Mouse (Mus musculus): ENCODE measurements around the gene Olfr272. TPM values are rescaled to one million over a fixed set of nuclear protein-coding genes. Genes with fewer than 3 reads are reported as not detected.

The Olfr272 gene
- polyA plus RNA-seq (2012; ENCODE audit: insufficient read depth, insufficient read length, low replicate concordance, missing spikeins) = not detected in 2 replicates

DNA sequence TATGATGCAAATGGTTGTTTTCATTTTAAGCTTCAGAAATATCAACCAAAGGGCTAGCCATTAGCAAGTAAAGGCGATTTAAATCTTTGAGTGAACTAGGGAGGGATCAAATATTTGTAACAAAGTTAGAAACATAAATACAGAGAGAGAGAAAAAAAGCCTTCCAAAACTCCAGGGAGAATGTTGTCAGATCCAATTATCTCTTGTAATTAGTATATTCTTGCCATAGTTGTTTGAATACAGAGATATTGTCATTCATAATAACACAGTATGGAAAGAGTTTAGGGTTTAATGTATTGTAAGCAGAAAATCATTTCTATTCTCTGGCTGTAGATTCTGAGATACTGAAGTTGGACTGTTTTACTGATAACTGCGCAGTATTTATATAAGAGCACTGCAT lies at the start of gene Olfr272:
Gene Olfr272, minus strand, starts transcription at position 101 of the 400 bp plus-strand sequence.
- TF ChIP-seq CTCF (IDR thresholded peaks at IDR 0.05; ENCODE audit: insufficient read depth, low read depth, low read length) (no peak), POLR2A (IDR thresholded peaks at IDR 0.05; ENCODE audit: insufficient read depth, low read depth, low read length) (no peak)
- no peak within 1 kb of the TSS for H3K4me3 ChIP-seq (ENCODE audit: insufficient read depth, low read depth, low read length)
- H3K27ac ChIP-seq (ENCODE audit: insufficient read depth, low read depth, low read length) = no peak within 1 kb of the TSS
- H3K4me1 ChIP-seq (ENCODE audit: control insufficient read depth, insufficient read depth, low read length) = no peaks in the 10 kb centered on the region
- 90% methylated on average over 2 of the region's 2 CpGs for WGBS

DNA sequence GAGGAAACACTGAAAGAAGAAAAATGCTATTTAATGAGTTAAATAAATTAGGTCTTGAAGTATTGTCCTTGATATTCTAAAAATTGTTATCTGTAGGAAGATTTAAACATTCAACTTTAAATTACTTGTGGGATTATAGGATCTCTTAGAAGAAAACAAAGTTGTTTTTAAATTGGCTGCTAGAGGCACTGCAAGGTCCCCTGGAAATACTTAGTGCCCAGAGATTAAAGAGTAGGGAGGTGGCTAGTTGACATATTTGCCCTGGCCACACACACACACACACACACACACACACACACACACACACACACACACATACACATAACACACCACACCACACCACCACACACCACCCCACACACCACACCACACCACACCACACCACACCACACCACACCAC lies 45.3 kb upstream of the Olfr272 start, which contains the start of gene Olfr270:
Gene Olfr270, plus strand, starts transcription at position 301 of the 400 bp plus-strand sequence.
- H3K4me1 ChIP-seq (ENCODE audit: control insufficient read depth, insufficient read depth, low read length) = no peaks in the 10 kb centered on the region
- TF ChIP-seq CTCF (IDR thresholded peaks at IDR 0.05; ENCODE audit: insufficient read depth, low read depth, low read length) = no peak
- TF ChIP-seq POLR2A (IDR thresholded peaks at IDR 0.05; ENCODE audit: insufficient read depth, low read depth, low read length) = no peak
- no peak within 1 kb of the TSS for H3K27ac ChIP-seq (ENCODE audit: insufficient read depth, low read depth, low read length)
- no peak within 1 kb of the TSS for H3K4me3 ChIP-seq (ENCODE audit: insufficient read depth, low read depth, low read length)

DNA sequence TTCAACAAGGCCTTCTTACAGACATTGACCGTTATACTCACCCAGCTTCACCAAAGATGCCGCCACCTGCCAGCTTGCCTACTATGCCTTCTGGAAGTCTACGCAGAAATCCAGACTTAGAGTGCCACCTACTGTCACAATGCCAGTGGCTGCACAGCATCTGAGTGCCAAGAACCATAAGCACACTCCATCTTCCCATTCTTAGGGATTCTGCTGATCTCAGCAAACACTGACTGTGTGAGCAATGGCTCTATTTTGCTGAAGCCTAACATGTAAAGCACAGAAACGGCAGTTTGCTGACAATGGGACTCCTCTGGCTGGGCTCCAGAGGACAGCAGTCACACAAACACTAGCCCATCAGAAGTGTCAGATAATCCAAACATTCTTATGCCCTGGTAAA lies 39.7 kb upstream of the Olfr272 start:
- Histone ChIP-seq H3K27ac (ENCODE audit: insufficient read depth, low read depth, low read length) (no peak overlapping the region), H3K4me1 (ENCODE audit: control insufficient read depth, insufficient read depth, low read length) (no peaks in the 10 kb centered on the region), H3K4me3 (ENCODE audit: insufficient read depth, low read depth, low read length) (no peak overlapping the region)
- no peak for TF ChIP-seq CTCF (IDR thresholded peaks at IDR 0.05; ENCODE audit: insufficient read depth, low read depth, low read length)
- no peak for TF ChIP-seq POLR2A (IDR thresholded peaks at IDR 0.05; ENCODE audit: insufficient read depth, low read depth, low read length)
- 26% methylated on average over 4 of the region's 4 CpGs for whole genome bisulfite sequencing

DNA sequence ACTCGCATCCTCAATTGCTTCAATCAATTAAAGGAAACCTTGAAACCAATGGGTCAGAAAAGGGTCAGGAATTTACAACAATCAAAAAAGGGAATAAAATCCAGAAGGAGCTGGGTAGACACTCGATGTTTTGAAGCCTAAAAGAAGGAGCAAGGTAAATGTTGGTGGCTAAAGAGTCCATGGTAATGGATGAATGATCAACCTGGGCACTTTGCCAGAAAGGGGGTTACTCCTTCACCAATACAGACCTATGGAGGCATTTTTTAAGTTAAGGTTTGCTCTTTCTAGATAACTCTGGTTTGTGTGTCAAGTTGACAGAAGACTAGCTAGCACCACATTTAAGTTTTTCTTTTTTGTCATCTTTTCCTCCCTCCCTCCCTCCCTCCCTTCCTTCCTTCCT lies 30.0 kb upstream of the Olfr272 start:
- 91% methylated on average over 2 of the region's 2 CpGs for WGBS
- Histone ChIP-seq H3K27ac (ENCODE audit: insufficient read depth, low read depth, low read length) (no peak overlapping the region), H3K4me3 (ENCODE audit: insufficient read depth, low read depth, low read length) (no peak overlapping the region), H3K4me1 (ENCODE audit: control insufficient read depth, insufficient read depth, low read length) (no peaks in the 10 kb centered on the region)
- no peak for TF ChIP-seq CTCF (IDR thresholded peaks at IDR 0.05; ENCODE audit: insufficient read depth, low read depth, low read length)
- no peak for TF ChIP-seq POLR2A (IDR thresholded peaks at IDR 0.05; ENCODE audit: insufficient read depth, low read depth, low read length)

DNA sequence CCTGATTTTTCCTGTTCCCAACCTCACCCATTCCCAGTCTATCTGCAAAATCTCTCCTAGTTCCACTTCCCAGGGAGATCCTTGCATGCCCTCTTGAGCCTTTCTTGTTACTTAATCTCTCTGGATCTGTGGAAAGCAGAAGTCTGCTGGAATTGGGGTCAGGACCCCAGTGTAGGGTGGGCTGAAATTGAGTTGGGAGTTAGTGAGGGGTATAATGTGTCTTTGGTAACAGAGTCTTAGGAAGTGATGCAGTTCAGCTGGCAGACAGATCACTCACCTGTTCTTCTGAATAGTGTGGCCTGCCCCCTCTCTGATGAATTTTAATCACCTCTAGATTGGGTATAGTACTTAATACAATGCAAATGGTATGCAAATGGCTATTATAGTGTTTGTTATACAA lies 27.7 kb upstream of the Olfr272 start:
- no peak overlapping the region for H3K27ac ChIP-seq (ENCODE audit: insufficient read depth, low read depth, low read length)
- TF ChIP-seq CTCF (IDR thresholded peaks at IDR 0.05; ENCODE audit: insufficient read depth, low read depth, low read length) (no peak), POLR2A (IDR thresholded peaks at IDR 0.05; ENCODE audit: insufficient read depth, low read depth, low read length) (no peak)
- no peaks in the 10 kb centered on the region for H3K4me1 ChIP-seq (ENCODE audit: control insufficient read depth, insufficient read depth, low read length)
- no peak overlapping the region for H3K4me3 ChIP-seq (ENCODE audit: insufficient read depth, low read depth, low read length)

DNA sequence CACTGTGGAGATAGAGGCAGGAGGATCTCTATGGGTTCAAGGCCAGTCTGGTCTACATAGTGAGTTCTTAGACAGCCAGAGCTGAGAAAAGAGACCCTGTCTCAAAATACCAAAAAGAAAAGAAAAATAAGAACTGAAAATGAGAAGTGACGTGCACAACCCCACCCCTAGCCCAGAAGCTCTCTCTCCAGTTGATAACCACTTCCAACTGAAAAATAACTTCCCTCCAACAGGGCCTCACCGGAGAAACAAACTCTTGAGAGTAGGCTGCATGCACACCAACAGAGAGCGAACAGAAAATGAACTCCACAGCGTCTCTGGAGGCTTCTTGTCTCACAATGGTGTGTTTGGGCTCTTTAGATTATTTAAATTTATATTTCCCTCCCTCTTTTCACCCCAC lies 11.5 kb upstream of the Olfr272 start:
- TF ChIP-seq CTCF (IDR thresholded peaks at IDR 0.05; ENCODE audit: insufficient read depth, low read depth, low read length) (no peak), POLR2A (IDR thresholded peaks at IDR 0.05; ENCODE audit: insufficient read depth, low read depth, low read length) (no peak)
- Histone ChIP-seq H3K4me3 (ENCODE audit: insufficient read depth, low read depth, low read length) (no peak overlapping the region), H3K27ac (ENCODE audit: insufficient read depth, low read depth, low read length) (no peak overlapping the region), H3K4me1 (ENCODE audit: control insufficient read depth, insufficient read depth, low read length) (no peaks in the 10 kb centered on the region)
- 92% methylated on average over 4 of the region's 4 CpGs for WGBS

DNA sequence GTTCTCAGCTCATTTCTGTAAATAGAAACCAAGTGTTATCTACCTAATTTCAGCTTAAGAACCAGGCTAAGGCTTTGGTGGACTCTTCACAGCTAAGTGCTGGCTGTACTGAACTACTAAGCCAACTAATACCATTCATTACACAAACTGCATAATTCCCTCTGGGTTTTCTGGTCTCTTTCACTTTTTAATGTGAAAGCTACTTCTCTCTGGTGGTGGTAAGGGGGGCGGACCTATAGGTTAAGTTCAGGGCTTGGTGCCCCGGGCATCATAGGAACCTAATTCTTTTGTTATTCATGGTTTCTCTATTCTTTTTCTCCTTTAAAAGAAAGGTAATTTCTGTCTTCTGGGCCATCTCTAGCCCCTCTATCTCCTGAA lies 1.7 kb downstream of the Olfr272 start:
- Histone ChIP-seq H3K4me1 (ENCODE audit: control insufficient read depth, insufficient read depth, low read length) (no peaks in the 10 kb centered on the region), H3K4me3 (ENCODE audit: insufficient read depth, low read depth, low read length) (no peak overlapping the region), H3K27ac (ENCODE audit: insufficient read depth, low read depth, low read length) (no peak overlapping the region)
- 90% methylated on average over 2 of the region's 2 CpGs for WGBS
- TF ChIP-seq POLR2A (IDR thresholded peaks at IDR 0.05; ENCODE audit: insufficient read depth, low read depth, low read length) = no peak
- no peak for TF ChIP-seq CTCF (IDR thresholded peaks at IDR 0.05; ENCODE audit: insufficient read depth, low read depth, low read length)

DNA sequence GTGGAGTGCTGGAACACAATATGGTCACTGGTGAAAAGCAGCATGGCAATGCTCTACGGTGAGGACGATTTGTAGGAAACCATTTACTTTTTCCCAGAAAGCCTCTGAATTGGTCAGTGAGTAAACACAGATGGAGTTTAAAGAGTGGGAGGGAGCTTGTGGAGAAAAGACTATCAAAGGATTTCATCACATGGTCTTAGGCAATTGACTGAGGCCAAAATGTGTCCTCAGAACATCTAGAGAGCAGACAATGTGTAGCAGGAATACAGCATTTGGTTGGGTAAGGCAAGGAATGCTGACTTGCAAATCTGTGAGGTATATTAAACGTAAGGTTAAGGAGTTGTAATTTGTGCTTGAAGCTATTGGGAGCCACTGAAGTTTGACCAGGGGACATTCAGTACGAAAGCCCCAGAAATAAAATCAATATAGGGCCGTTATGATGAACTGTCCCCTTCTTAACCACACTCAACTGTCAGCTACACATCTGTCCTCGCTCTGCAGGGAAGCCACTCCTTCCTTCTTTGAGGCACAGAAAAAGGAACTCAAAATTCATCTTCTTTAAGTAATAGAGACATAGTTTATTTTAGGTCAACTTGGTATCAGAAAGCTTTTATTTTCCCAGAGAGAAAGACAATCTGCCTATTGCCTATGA lies 2.2 kb downstream of the Olfr272 start:
- Histone ChIP-seq H3K4me1 (ENCODE audit: control insufficient read depth, insufficient read depth, low read length) (no peaks in the 10 kb centered on the region), H3K27ac (ENCODE audit: insufficient read depth, low read depth, low read length) (no peak overlapping the region), H3K4me3 (ENCODE audit: insufficient read depth, low read depth, low read length) (no peak overlapping the region)
- TF ChIP-seq POLR2A (IDR thresholded peaks at IDR 0.05; ENCODE audit: insufficient read depth, low read depth, low read length) = no peak
- TF ChIP-seq CTCF (IDR thresholded peaks at IDR 0.05; ENCODE audit: insufficient read depth, low read depth, low read length) = no peak
- 84% methylated on average over 6 of the region's 6 CpGs for WGBS

DNA sequence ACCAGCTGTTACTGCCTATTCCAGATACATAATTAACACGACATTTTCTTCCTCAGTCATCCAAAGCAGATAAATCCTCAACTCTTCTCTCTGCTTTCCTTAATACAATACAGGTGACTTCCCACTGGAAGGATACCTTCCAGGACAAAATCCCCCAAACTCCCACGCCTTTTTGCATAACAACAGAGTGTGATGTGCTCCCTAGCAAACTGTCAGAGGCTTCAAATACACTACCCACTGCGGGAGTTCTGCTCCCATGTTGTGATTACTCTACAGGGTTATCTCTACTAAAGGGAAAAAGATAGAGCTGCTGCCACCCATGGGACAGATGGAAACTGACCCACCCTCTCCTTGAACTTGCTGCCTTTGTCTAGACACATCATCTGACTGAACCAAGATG lies 6.6 kb downstream of the Olfr272 start:
- 36% methylated on average over 3 of the region's 3 CpGs for WGBS
- no peak for TF ChIP-seq POLR2A (IDR thresholded peaks at IDR 0.05; ENCODE audit: insufficient read depth, low read depth, low read length)
- TF ChIP-seq CTCF (IDR thresholded peaks at IDR 0.05; ENCODE audit: insufficient read depth, low read depth, low read length) = no peak
- Histone ChIP-seq H3K4me3 (ENCODE audit: insufficient read depth, low read depth, low read length) (no peak overlapping the region), H3K27ac (ENCODE audit: insufficient read depth, low read depth, low read length) (no peak overlapping the region), H3K4me1 (ENCODE audit: control insufficient read depth, insufficient read depth, low read length) (no peaks in the 10 kb centered on the region)
